Mouse (Mus musculus): Measurements from ENCODE around the gene Ifnlr1. TPM values are rescaled to one million over a fixed set of nuclear protein-coding genes. Genes with fewer than 3 reads are reported as not detected.
"Not testable (repeated sequence)": the region's sequence is repeated elsewhere in the genome, so short reads cannot be mapped to it uniquely, and the experiment has no call there.

Gene Ifnlr1
- total RNA-seq, 2 experiments from 2014 or later, result 0.45 to 0.61 TPM

GRCm38 (mm10) chr4:135684731-135685130 lies 1.4 kb upstream of the Ifnlr1 start:
- no peak for DNase-seq

GRCm38 (mm10) chr4:135686568-135686953 lies 474 bp downstream of the Ifnlr1 start:
- no peak for DNase-seq

GRCm38 (mm10) chr4:135689797-135690196 lies 3.7 kb downstream of the Ifnlr1 start:
- DNase-seq, result no peak

- no peak for DNase-seq
Observed at GRCm38 (mm10) chr4:135690241-135690640, 4.2 kb downstream of the Ifnlr1 start.

GRCm38 (mm10) chr4:135692916-135693315 lies 6.8 kb downstream of the Ifnlr1 start:
- no peak for DNase-seq

- DNase-seq, result no peak
Observed at GRCm38 (mm10) chr4:135698498-135698897, 12.4 kb downstream of the Ifnlr1 start.

- DNase-seq, result no peak
Observed at GRCm38 (mm10) chr4:135703497-135703896, 17.4 kb downstream of the Ifnlr1 start.

GRCm38 (mm10) chr4:135704016-135704415 lies 17.9 kb downstream of the Ifnlr1 start:
- DNase-seq, result no peak

- no peak for DNase-seq
Observed at GRCm38 (mm10) chr4:135706045-135706444, 20.0 kb downstream of the Ifnlr1 start.

- peak; percentile 90 for DNase-seq
Observed at GRCm38 (mm10) chr4:135709072-135709564, 23.0 kb downstream of the Ifnlr1 start.

- DNase-seq, result no peak
Observed at GRCm38 (mm10) chr4:135709621-135710020, 23.5 kb downstream of the Ifnlr1 start.

- no peak for DNase-seq
Observed at GRCm38 (mm10) chr4:135710392-135710791, 24.3 kb downstream of the Ifnlr1 start.

GRCm38 (mm10) chr4:135714776-135715175 lies 28.7 kb downstream of the Ifnlr1 start:
- no peak for DNase-seq

- DNase-seq, result not testable (repeated sequence)
Observed at GRCm38 (mm10) chr4:135716438-135716837, 30.4 kb downstream of the Ifnlr1 start.

GRCm38 (mm10) chr4:135722540-135723290 lies 36.6 kb downstream of the Ifnlr1 start:
- no peak for DNase-seq

GRCm38 (mm10) chr4:135726416-135726815 lies 40.3 kb downstream of the Ifnlr1 start:
- no peak for DNase-seq

GRCm38 (mm10) chr4:135727817-135728216 lies 41.7 kb downstream of the Ifnlr1 start, which contains the start of gene Il22ra1:
Il22ra1 (plus strand) TSS chr4:135728172.
- peak; percentile 67 for DNase-seq

- no peak for DNase-seq
Observed at GRCm38 (mm10) chr4:135730204-135730603, 44.1 kb downstream of the Ifnlr1 start.

GRCm38 (mm10) chr4:135730951-135731350 lies 44.9 kb downstream of the Ifnlr1 start:
- no peak for DNase-seq

GRCm38 (mm10) chr4:135733901-135734300 lies 47.8 kb downstream of the Ifnlr1 start:
- DNase-seq, result no peak

- no peak for DNase-seq
Observed at GRCm38 (mm10) chr4:135736903-135737302, 50.8 kb downstream of the Ifnlr1 start.

- no peak for DNase-seq
Observed at GRCm38 (mm10) chr4:135738237-135738636, 52.1 kb downstream of the Ifnlr1 start.

- no peak for DNase-seq
Observed at GRCm38 (mm10) chr4:135739148-135739547, 53.1 kb downstream of the Ifnlr1 start.

GRCm38 (mm10) chr4:135739672-135740071 lies 53.6 kb downstream of the Ifnlr1 start:
- DNase-seq, result no peak

Data from adrenal gland, postnatal 10 days (tissue).